Mouse (Mus musculus) lung, postnatal 25 days (tissue): ENCODE measurements around the gene Kcnj5.

Experiments
- DNase-seq: peaks from one replicate; pipeline ENCODE4 v3.0.0; 2022; ENCODE audit warnings: low spot score

Kcnj5 gene

GRCm38 (mm10) chr9:32344051-32344450 lies at the start of gene Kcnj5:
Kcnj5 (minus strand) TSS chr9:32344350.
- no peak for DNase-seq

- DNase-seq, result no peak
Measured at GRCm38 (mm10) chr9:32392716-32393115, 48.6 kb upstream of the Kcnj5 start.

GRCm38 (mm10) chr9:32391701-32392100 lies 47.6 kb upstream of the Kcnj5 start:
- DNase-seq, result no peak

- DNase-seq, result peak; percentile 24
Measured at GRCm38 (mm10) chr9:32391092-32391491, 46.9 kb upstream of the Kcnj5 start.

- peak; percentile 39 for DNase-seq
Measured at GRCm38 (mm10) chr9:32388120-32388519, 44.0 kb upstream of the Kcnj5 start.

- no peak for DNase-seq
Measured at GRCm38 (mm10) chr9:32384906-32385305, 40.8 kb upstream of the Kcnj5 start.

GRCm38 (mm10) chr9:32376863-32377590 lies 32.9 kb upstream of the Kcnj5 start:
- DNase-seq, result no peak

- no peak for DNase-seq
Measured at GRCm38 (mm10) chr9:32376031-32376430, 31.9 kb upstream of the Kcnj5 start.

GRCm38 (mm10) chr9:32373656-32374055 lies 29.5 kb upstream of the Kcnj5 start:
- DNase-seq, result no peak

- no peak for DNase-seq
Measured at GRCm38 (mm10) chr9:32372202-32372601, 28.1 kb upstream of the Kcnj5 start, which contains the start of gene Kcnj1. Kcnj1 (plus strand) TSS chr9:32372493.

GRCm38 (mm10) chr9:32369388-32369787 lies 25.2 kb upstream of the Kcnj5 start:
- no peak for DNase-seq

GRCm38 (mm10) chr9:32368812-32369211 lies 24.7 kb upstream of the Kcnj5 start:
- no peak for DNase-seq

GRCm38 (mm10) chr9:32360770-32361169 lies 16.6 kb upstream of the Kcnj5 start:
- no peak for DNase-seq

GRCm38 (mm10) chr9:32350332-32350731 lies 6.2 kb upstream of the Kcnj5 start:
- DNase-seq, result peak; percentile 69

- no peak for DNase-seq
Measured at GRCm38 (mm10) chr9:32349344-32349743, 5.2 kb upstream of the Kcnj5 start.

- DNase-seq, result no peak
Measured at GRCm38 (mm10) chr9:32348096-32348495, 3.9 kb upstream of the Kcnj5 start.

GRCm38 (mm10) chr9:32344489-32344888 lies 339 bp upstream of the Kcnj5 start:
- no peak for DNase-seq

- DNase-seq, result no peak
Measured at GRCm38 (mm10) chr9:32342929-32343328, 1.2 kb downstream of the Kcnj5 start.

GRCm38 (mm10) chr9:32340831-32341230 lies 3.3 kb downstream of the Kcnj5 start:
- no peak for DNase-seq

- DNase-seq, result no peak
Measured at GRCm38 (mm10) chr9:32335389-32336150, 8.6 kb downstream of the Kcnj5 start.

- no peak for DNase-seq
Measured at GRCm38 (mm10) chr9:32331162-32331561, 13.0 kb downstream of the Kcnj5 start.

GRCm38 (mm10) chr9:32328777-32329176 lies 15.4 kb downstream of the Kcnj5 start:
- no peak for DNase-seq

- no peak for DNase-seq
Measured at GRCm38 (mm10) chr9:32323610-32324009, 20.5 kb downstream of the Kcnj5 start.
